Mouse (Mus musculus) MEL (cell line): ENCODE data around the gene Prkd1. TPM values are rescaled to one million over a fixed set of nuclear protein-coding genes. Genes with fewer than 3 reads are reported as not detected.

Experiments used
- DNase-seq: peaks from one replicate; pipeline ENCODE4 v3.0.0; 2011; ENCODE audit warnings: low read depth, low spot score
- H3K27ac ChIP-seq: 2 replicates; pipeline ENCODE4 v1.5.1; 2012; ENCODE audit warnings: low read depth, mild to moderate bottlenecking, control low read depth, low read length, moderate library complexity; ENCODE audit not compliant: control insufficient read depth
- H3K27me3 ChIP-seq, 2 experiments: fragments of 150-350 bp in 1 of 2; sonication (generic) in 1 of 2; 2 replicates each; pipeline ENCODE4 v1.6.1; 2012; ENCODE audit warnings: low read length in 2 of 2, mild to moderate bottlenecking in 2 of 2, improper control_type of control experiment in 1 of 2, moderate library complexity in 1 of 2; ENCODE audit not compliant: insufficient read depth in 2 of 2, control insufficient read depth in 1 of 2
- H3K36me3 ChIP-seq, 2 experiments: 2 replicates each; pipeline ENCODE4 v1.6.1; 2012 to 2014; ENCODE audit warnings: low read length in 2 of 2, improper control_type of control experiment in 1 of 2, inconsistent platforms in 1 of 2, mild to moderate bottlenecking in 1 of 2; ENCODE audit not compliant: insufficient read depth in 2 of 2, control insufficient read depth in 1 of 2
- H3K4me1 ChIP-seq, 2 experiments: fragments of 150-350 bp in 1 of 2; sonication (generic) in 1 of 2; 2 replicates each; pipeline ENCODE4 v1.6.1; 2012; ENCODE audit warnings: low read length in 2 of 2, improper control_type of control experiment in 1 of 2, mild to moderate bottlenecking in 1 of 2; ENCODE audit not compliant: insufficient read depth in 2 of 2, control insufficient read depth in 1 of 2
- H3K4me3 ChIP-seq, 2 experiments: fragments of 150-350 bp in 1 of 2; sonication (generic) in 1 of 2; 2 replicates each; pipeline ENCODE4 v1.5.1; 2012; ENCODE audit warnings: low read depth in 2 of 2, low read length in 2 of 2, mild to moderate bottlenecking in 2 of 2, moderate library complexity in 2 of 2, control low read depth in 1 of 2, improper control_type of control experiment in 1 of 2; ENCODE audit not compliant: control insufficient read depth in 1 of 2, insufficient read depth in 1 of 2
- H3K79me2 ChIP-seq: 2 replicates; pipeline ENCODE4 v1.6.1; 2012; ENCODE audit warnings: mild to moderate bottlenecking, low read length, moderate library complexity; ENCODE audit not compliant: control insufficient read depth, poor library complexity, insufficient read depth
- H3K9ac ChIP-seq: 2 replicates; pipeline ENCODE4 v1.6.1; 2012; ENCODE audit warnings: low read depth, mild to moderate bottlenecking, control low read depth, low read length, moderate library complexity; ENCODE audit not compliant: control insufficient read depth, poor library complexity, severe bottlenecking
- H3K9me3 ChIP-seq: fragments of 150-350 bp; sonication (generic); replicated peaks from 2 replicates; pipeline ENCODE4 v1.6.1; 2012; ENCODE audit warnings: mild to moderate bottlenecking, low read length, improper control_type of control experiment, moderate library complexity; ENCODE audit not compliant: insufficient read depth
- CHD1 ChIP-seq: IDR thresholded peaks from 2 replicates; pipeline ENCODE4 v1.6.1; 2012; ENCODE audit warnings: low read depth, mild to moderate bottlenecking, inconsistent platforms, low read length, improper control_type of control experiment
- CHD2 ChIP-seq: IDR thresholded peaks from 2 replicates; pipeline ENCODE4 v1.6.1; 2011; ENCODE audit warnings: low read length, improper control_type of control experiment
- GABPA ChIP-seq: IDR thresholded peaks from 2 replicates; pipeline ENCODE4 v1.6.1; 2012; ENCODE audit warnings: low read depth, mild to moderate bottlenecking, inconsistent platforms, low read length, improper control_type of control experiment, moderate library complexity
- GATA1 ChIP-seq: IDR thresholded peaks from 2 replicates; pipeline ENCODE4 v1.6.1; 2011; ENCODE audit warnings: low read depth, low read length, improper control_type of control experiment
- HCFC1 ChIP-seq: IDR thresholded peaks from 2 replicates; pipeline ENCODE4 v1.6.1; 2012; ENCODE audit warnings: low read depth, mild to moderate bottlenecking, inconsistent platforms, low read length, improper control_type of control experiment, moderate library complexity
- JUND ChIP-seq: IDR thresholded peaks from 2 replicates; pipeline ENCODE4 v1.6.1; 2011; ENCODE audit warnings: low read depth, mild to moderate bottlenecking, improper control_type of control experiment, low read length
- KAT2A ChIP-seq: conservative IDR thresholded peaks from 2 replicates; pipeline ENCODE4 v1.6.1; 2012; ENCODE audit warnings: low read depth, low read length, improper control_type of control experiment, inconsistent platforms
- MAZ ChIP-seq: IDR thresholded peaks from 2 replicates; pipeline ENCODE4 v1.6.1; 2012; ENCODE audit warnings: low read depth, mild to moderate bottlenecking, inconsistent platforms, low read length, improper control_type of control experiment
- MEF2A ChIP-seq: IDR thresholded peaks from 2 replicates; pipeline ENCODE4 v1.6.1; 2014; ENCODE audit warnings: low read depth, mild to moderate bottlenecking, inconsistent platforms, low read length, improper control_type of control experiment; ENCODE audit not compliant: poor library complexity, insufficient replicate concordance, severe bottlenecking; ENCODE audit errors: extremely low read depth
- MYB ChIP-seq: IDR thresholded peaks from 2 replicates; pipeline ENCODE4 v1.6.1; 2011; ENCODE audit warnings: mild to moderate bottlenecking, low read depth, low read length, improper control_type of control experiment
- MYC ChIP-seq: IDR thresholded peaks from 2 replicates; pipeline ENCODE4 v1.6.1; 2011; ENCODE audit warnings: low read depth, mild to moderate bottlenecking, low read length, improper control_type of control experiment, moderate library complexity
- NELFE ChIP-seq: IDR thresholded peaks from 2 replicates; pipeline ENCODE4 v1.6.1; 2011; ENCODE audit warnings: low read depth, low read length, improper control_type of control experiment
- POLR2AphosphoS2 ChIP-seq: IDR thresholded peaks from 2 replicates; pipeline ENCODE4 v1.6.1; 2011; ENCODE audit warnings: low read length, improper control_type of control experiment
- RCOR1 ChIP-seq: IDR thresholded peaks from 2 replicates; pipeline ENCODE4 v1.6.1; 2012; ENCODE audit warnings: low read depth, mild to moderate bottlenecking, inconsistent platforms, low read length, improper control_type of control experiment
- SMC3 ChIP-seq: IDR thresholded peaks from 2 replicates; pipeline ENCODE4 v1.6.1; 2011; ENCODE audit warnings: low read depth, low read length, improper control_type of control experiment
- TAL1 ChIP-seq: IDR thresholded peaks from 2 replicates; pipeline ENCODE4 v1.6.1; 2012; ENCODE audit warnings: mild to moderate bottlenecking, inconsistent platforms, low read length, moderate library complexity, mixed read lengths
- TBP ChIP-seq: IDR thresholded peaks from 2 replicates; pipeline ENCODE4 v1.8.0; 2011; ENCODE audit warnings: low read depth, low read length, improper control_type of control experiment
- TCF12 ChIP-seq: IDR thresholded peaks from 2 replicates; pipeline ENCODE4 v1.6.1; 2014; ENCODE audit warnings: low read depth, mild to moderate bottlenecking, inconsistent platforms, low read length, improper control_type of control experiment, moderate library complexity
- UBTF ChIP-seq: IDR thresholded peaks from 2 replicates; pipeline ENCODE4 v1.6.1; 2012; ENCODE audit warnings: low read depth, mild to moderate bottlenecking, inconsistent platforms, low read length, improper control_type of control experiment, moderate library complexity, borderline replicate concordance; ENCODE audit not compliant: insufficient read depth
- USF1 ChIP-seq: IDR thresholded peaks from 2 replicates; pipeline ENCODE4 v1.6.1; 2014; ENCODE audit warnings: low read depth, mild to moderate bottlenecking, inconsistent platforms, low read length, improper control_type of control experiment, moderate library complexity
- ZC3H11A ChIP-seq: IDR thresholded peaks from 2 replicates; pipeline ENCODE4 v1.6.1; 2012; ENCODE audit warnings: low read depth, mild to moderate bottlenecking, inconsistent platforms, low read length, improper control_type of control experiment
- ZKSCAN1 ChIP-seq: IDR thresholded peaks from 2 replicates; pipeline ENCODE4 v1.6.1; 2012; ENCODE audit warnings: low read depth, mild to moderate bottlenecking, inconsistent platforms, low read length, improper control_type of control experiment, moderate library complexity
- ZMIZ1 ChIP-seq: IDR thresholded peaks from 2 replicates; pipeline ENCODE4 v1.6.1; 2012; ENCODE audit warnings: low read depth, mild to moderate bottlenecking, inconsistent platforms, low read length, improper control_type of control experiment, moderate library complexity
- ZNF384 ChIP-seq: IDR thresholded peaks from 2 replicates; pipeline ENCODE4 v1.6.1; 2012; ENCODE audit warnings: low read depth, mild to moderate bottlenecking, inconsistent platforms, low read length, improper control_type of control experiment
- polyA plus RNA-seq, 2 experiments: library from polyadenylated mRNA; stranded (reverse) in 1 of 2; unstranded in 1 of 2; fragments of >175 nt in 1 of 2; fragments of >200 nt in 1 of 2; gene quantifications; 2 replicates each; pipeline versions ENCODE4 v1.2.1 to v1.2.4; 2012; ENCODE audit warnings: low replicate concordance in 2 of 2, low read depth in 1 of 2; ENCODE audit not compliant: insufficient read length in 2 of 2, insufficient read depth in 1 of 2, missing spikeins in 1 of 2
- total RNA-seq: library from RNA; depleted of rRNA; stranded (reverse); fragments of 300-350 nt; gene quantifications from 2 replicates; pipeline ENCODE4 v1.2.3, GENCODE M21; 2012

The Prkd1 gene
- total and polyA plus RNA-seq, 3 experiments = not detected

DNA sequence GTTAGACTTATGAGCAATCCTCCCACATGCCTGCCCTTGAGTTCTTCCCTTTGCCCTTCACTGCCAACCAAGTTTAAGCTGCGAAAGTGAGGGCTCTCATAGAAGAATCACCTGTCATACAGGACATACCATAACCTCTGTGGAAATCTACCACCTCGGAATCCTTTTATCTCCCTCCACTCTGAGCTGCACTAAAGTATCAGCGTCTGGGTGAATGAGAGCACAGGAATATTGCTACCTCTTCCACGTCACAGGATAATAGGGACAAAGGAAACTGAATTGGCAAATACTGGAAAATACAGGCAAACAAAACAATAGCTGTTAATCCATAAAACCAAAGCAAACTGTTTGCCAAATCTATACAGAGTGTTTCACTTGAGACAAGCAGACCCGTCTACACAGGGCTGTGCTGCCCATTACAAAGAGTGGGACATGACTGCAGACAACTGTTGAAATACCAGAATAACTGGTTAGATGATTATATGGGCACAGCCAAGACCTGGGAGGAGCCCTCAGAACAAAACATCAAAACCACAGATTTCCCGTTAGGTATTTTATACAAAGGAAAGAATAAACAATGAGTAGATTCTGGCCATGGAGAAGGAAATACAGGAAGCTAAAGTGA is 60.6 kb downstream of the Prkd1 start:
- no peak for DNase-seq
- TF ChIP-seq NELFE (no peak), USF1 (no peak), JUND (no peak), TCF12 (no peak), ZMIZ1 (no peak), MYB (no peak), GABPA (no peak), TBP (no peak), ZNF384 (no peak), UBTF (no peak), KAT2A (no peak), CHD2 (no peak), MAZ (no peak)
- TF ChIP-seq, all 39 proteins: peak for 0
- H3K79me2 ChIP-seq = no peaks in the 10 kb centered on the region
- no peaks in the 10 kb centered on the region for H3K27me3 ChIP-seq
- H3K9ac ChIP-seq = no peak overlapping the region
- H3K36me3 ChIP-seq = no peaks in the 10 kb centered on the region
- no peak overlapping the region for H3K4me3 ChIP-seq
- no peaks in the 10 kb centered on the region for H3K9me3 ChIP-seq
- no peaks in the 10 kb centered on the region for H3K4me1 ChIP-seq
- no peak overlapping the region for H3K27ac ChIP-seq

DNA sequence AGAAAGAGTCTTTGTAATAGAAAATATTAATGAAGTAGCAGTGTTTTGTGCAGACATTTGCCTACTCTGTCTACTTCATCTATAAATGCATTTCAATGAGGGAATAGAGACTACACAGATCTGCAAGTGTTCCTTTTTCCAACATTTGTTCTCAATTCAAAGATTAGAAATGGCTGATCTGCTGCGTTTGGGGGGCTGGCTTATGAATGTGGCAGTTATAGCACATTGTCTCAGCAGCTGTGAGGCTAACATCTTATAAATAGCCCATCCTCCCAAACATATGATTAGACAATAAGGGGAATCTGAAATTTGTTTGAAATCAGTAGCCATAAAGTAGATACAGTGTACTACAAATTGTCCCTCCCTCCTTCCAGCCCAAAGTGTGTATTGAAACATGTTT is 83.7 kb downstream of the Prkd1 start:
- Histone ChIP-seq H3K36me3 (no peaks in the 10 kb centered on the region), H3K27me3 (no peaks in the 10 kb centered on the region), H3K9ac (no peak overlapping the region), H3K79me2 (no peaks in the 10 kb centered on the region), H3K27ac (no peak overlapping the region), H3K9me3 (no peaks in the 10 kb centered on the region), H3K4me3 (no peak overlapping the region), H3K4me1 (no peaks in the 10 kb centered on the region)
- TF ChIP-seq ZMIZ1 = no peak
- no peak for TF ChIP-seq RCOR1
- no peak for TF ChIP-seq NELFE
- no peak for TF ChIP-seq MYC
- TF ChIP-seq CHD1 = no peak
- no peak for TF ChIP-seq GABPA
- no peak for TF ChIP-seq MEF2A
- no peak for TF ChIP-seq HCFC1
- no peak for TF ChIP-seq GATA1
- TF ChIP-seq USF1 = no peak
- no peak for TF ChIP-seq TAL1
- TF ChIP-seq ZC3H11A = no peak
- TF ChIP-seq SMC3 = no peak
- no peak for TF ChIP-seq POLR2AphosphoS2
- TF ChIP-seq MAZ = no peak
- TF ChIP-seq TCF12 = no peak
- TF ChIP-seq ZKSCAN1 = no peak
- no peak for DNase-seq
